Mouse (Mus musculus): Measurements from ENCODE around the gene Wnt5a. TPM values are rescaled to one million over a fixed set of nuclear protein-coding genes. Genes with fewer than 3 reads are reported as not detected.

Gene Wnt5a
- polyA plus RNA-seq, 1 experiment: 1.3 TPM

DNA sequence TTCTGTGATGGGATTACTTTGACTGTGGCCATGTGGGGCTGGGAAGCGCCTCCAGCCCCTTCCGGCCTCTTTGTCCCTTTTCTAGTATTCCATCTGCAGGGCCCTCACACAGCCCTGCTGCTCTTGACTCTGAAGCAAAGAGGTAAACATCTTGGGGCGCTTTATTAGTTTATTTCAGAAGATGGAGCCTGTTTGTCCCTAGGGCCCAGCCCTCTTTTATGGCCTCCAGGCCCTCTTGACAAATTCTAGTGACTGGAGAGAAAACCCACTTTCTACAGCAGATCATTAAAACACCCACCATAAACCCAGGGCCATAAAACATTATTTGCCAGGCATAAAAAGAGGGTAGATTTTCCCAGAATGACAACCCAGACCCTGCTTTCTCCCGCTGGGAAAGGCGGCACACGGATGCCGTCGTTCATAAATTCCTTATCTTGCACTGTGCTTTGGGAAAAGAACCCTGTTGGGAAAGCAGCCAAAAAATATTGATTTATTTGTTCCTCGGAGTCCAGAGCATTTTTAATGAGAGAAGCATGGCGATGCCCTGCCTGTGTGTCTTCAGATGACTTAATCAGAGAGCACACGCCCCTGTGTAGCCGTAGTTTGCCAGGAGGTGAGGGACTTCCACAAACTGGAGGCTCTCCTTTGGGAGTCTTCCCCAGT is 3.2 kb upstream of the Wnt5a start:
- Histone ChIP-seq H3K36me3 (ENCODE audit: control insufficient read depth, insufficient read depth, low read length, poor library complexity, severe bottlenecking) (no peaks in the 10 kb centered on the region), H3K9ac (ENCODE audit: low read depth, poor library complexity, severe bottlenecking) (no peak overlapping the region), H3K27me3 (ENCODE audit: control insufficient read depth, insufficient read depth, low read length, poor library complexity, severe bottlenecking) (peaks cover 23% of the 10 kb centered on the region), H3K27ac (ENCODE audit: insufficient read depth, low read length) (no peak overlapping the region), H3K4me3 (ENCODE audit: low read depth, low read length) (no peak overlapping the region), H3K9me3 (replicated peaks; ENCODE audit: control insufficient read depth, insufficient read depth, low read length, poor library complexity, severe bottlenecking) (no peaks in the 10 kb centered on the region), H3K4me1 (ENCODE audit: control insufficient read depth, insufficient read depth, low read length) (no peaks in the 10 kb centered on the region)
- TF ChIP-seq CTCF (IDR thresholded peaks at IDR 0.05; ENCODE audit: low read depth, low read length): no peak
- TF ChIP-seq POLR2A (IDR thresholded peaks at IDR 0.05; ENCODE audit: insufficient read depth, low read length): no peak
- TF ChIP-seq EP300 (IDR thresholded peaks at IDR 0.05; ENCODE audit: insufficient read depth, low read depth, low read length): no peak

GRCm38 (mm10) chr14:28503276-28503675 is 1.3 kb upstream of the Wnt5a start:
- Histone ChIP-seq H3K9me3 (replicated peaks; ENCODE audit: control insufficient read depth, insufficient read depth, low read length, poor library complexity, severe bottlenecking) (no peaks in the 10 kb centered on the region), H3K27ac (ENCODE audit: insufficient read depth, low read length) (no peak overlapping the region), H3K4me3 (ENCODE audit: low read depth, low read length) (no peak overlapping the region), H3K27me3 (ENCODE audit: control insufficient read depth, insufficient read depth, low read length, poor library complexity, severe bottlenecking) (peaks cover 29% of the 10 kb centered on the region), H3K36me3 (ENCODE audit: control insufficient read depth, insufficient read depth, low read length, poor library complexity, severe bottlenecking) (no peaks in the 10 kb centered on the region), H3K9ac (ENCODE audit: low read depth, poor library complexity, severe bottlenecking) (no peak overlapping the region), H3K4me1 (ENCODE audit: control insufficient read depth, insufficient read depth, low read length) (no peaks in the 10 kb centered on the region)
- TF ChIP-seq CTCF (IDR thresholded peaks at IDR 0.05; ENCODE audit: low read depth, low read length) (no peak), POLR2A (IDR thresholded peaks at IDR 0.05; ENCODE audit: insufficient read depth, low read length) (no peak), EP300 (IDR thresholded peaks at IDR 0.05; ENCODE audit: insufficient read depth, low read depth, low read length) (no peak)

DNA sequence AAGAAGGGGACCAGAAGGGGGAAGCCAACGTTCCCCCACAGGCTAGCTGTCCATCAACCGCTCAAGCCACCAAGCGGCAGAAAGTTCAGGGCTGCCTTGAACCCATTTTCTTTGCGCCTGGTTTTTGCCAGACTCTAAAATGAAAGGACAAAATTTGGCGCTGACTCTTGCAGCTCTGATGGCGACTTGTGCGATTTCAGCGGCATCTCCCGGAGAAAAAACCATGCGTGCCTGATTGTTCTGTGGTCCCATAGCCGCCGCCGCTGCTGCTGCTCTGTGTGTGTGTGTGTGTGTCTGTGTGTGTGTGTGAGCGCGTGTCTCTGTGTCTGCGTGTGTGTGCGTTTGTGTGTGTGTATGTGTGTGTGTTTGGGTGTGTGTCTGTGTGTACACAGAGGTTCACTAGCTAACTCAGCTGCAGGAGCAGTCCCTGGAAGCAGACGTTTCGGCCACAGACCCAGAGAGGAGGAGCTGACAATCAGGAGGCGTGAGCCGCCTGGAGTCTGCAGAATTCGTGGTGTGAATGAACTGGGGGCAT is 568 bp downstream of the Wnt5a start:
- Histone ChIP-seq H3K4me1 (ENCODE audit: control insufficient read depth, insufficient read depth, low read length) (no peaks in the 10 kb centered on the region), H3K27me3 (ENCODE audit: control insufficient read depth, insufficient read depth, low read length, poor library complexity, severe bottlenecking) (peaks cover 39% of the 10 kb centered on the region), H3K36me3 (ENCODE audit: control insufficient read depth, insufficient read depth, low read length, poor library complexity, severe bottlenecking) (no peaks in the 10 kb centered on the region), H3K9ac (ENCODE audit: low read depth, poor library complexity, severe bottlenecking) (peak overlapping the region; percentile 47; the same call in 1 of the 2 replicates), H3K27ac (ENCODE audit: insufficient read depth, low read length) (no peak overlapping the region), H3K4me3 (ENCODE audit: low read depth, low read length) (peak overlapping the region; percentile 48), H3K9me3 (replicated peaks; ENCODE audit: control insufficient read depth, insufficient read depth, low read length, poor library complexity, severe bottlenecking) (no peaks in the 10 kb centered on the region)
- TF ChIP-seq EP300 (IDR thresholded peaks at IDR 0.05; ENCODE audit: insufficient read depth, low read depth, low read length): no peak
- no peak for TF ChIP-seq POLR2A (IDR thresholded peaks at IDR 0.05; ENCODE audit: insufficient read depth, low read length)
- TF ChIP-seq CTCF (IDR thresholded peaks at IDR 0.05; ENCODE audit: low read depth, low read length): no peak

GRCm38 (mm10) chr14:28505586-28506375 is 1.2 kb downstream of the Wnt5a start:
- H3K4me3 ChIP-seq (ENCODE audit: low read depth, low read length): peak overlapping the region; percentile 48
- no peak for TF ChIP-seq EP300 (IDR thresholded peaks at IDR 0.05; ENCODE audit: insufficient read depth, low read depth, low read length)
- TF ChIP-seq CTCF (IDR thresholded peaks at IDR 0.05; ENCODE audit: low read depth, low read length): no peak
- no peak for TF ChIP-seq POLR2A (IDR thresholded peaks at IDR 0.05; ENCODE audit: insufficient read depth, low read length)
- no peak overlapping the region for H3K27ac ChIP-seq (ENCODE audit: insufficient read depth, low read length)
- H3K36me3 ChIP-seq (ENCODE audit: control insufficient read depth, insufficient read depth, low read length, poor library complexity, severe bottlenecking): no peaks in the 10 kb centered on the region
- peaks cover 45% of the 10 kb centered on the region for H3K27me3 ChIP-seq (ENCODE audit: control insufficient read depth, insufficient read depth, low read length, poor library complexity, severe bottlenecking)
- H3K9me3 ChIP-seq (replicated peaks; ENCODE audit: control insufficient read depth, insufficient read depth, low read length, poor library complexity, severe bottlenecking): no peaks in the 10 kb centered on the region
- H3K9ac ChIP-seq (ENCODE audit: low read depth, poor library complexity, severe bottlenecking): no peak overlapping the region
- no peaks in the 10 kb centered on the region for H3K4me1 ChIP-seq (ENCODE audit: control insufficient read depth, insufficient read depth, low read length)

- no peak overlapping the region for H3K27ac ChIP-seq (ENCODE audit: insufficient read depth, low read length)
- TF ChIP-seq EP300 (IDR thresholded peaks at IDR 0.05; ENCODE audit: insufficient read depth, low read depth, low read length): no peak
- TF ChIP-seq POLR2A (IDR thresholded peaks at IDR 0.05; ENCODE audit: insufficient read depth, low read length): no peak
- TF ChIP-seq CTCF (IDR thresholded peaks at IDR 0.05; ENCODE audit: low read depth, low read length): no peak
- peak overlapping the region; percentile 48 for H3K4me3 ChIP-seq (ENCODE audit: low read depth, low read length)
- no peak overlapping the region for H3K9ac ChIP-seq (ENCODE audit: low read depth, poor library complexity, severe bottlenecking)
- H3K27me3 ChIP-seq (ENCODE audit: control insufficient read depth, insufficient read depth, low read length, poor library complexity, severe bottlenecking): peaks cover 50% of the 10 kb centered on the region
- H3K9me3 ChIP-seq (replicated peaks; ENCODE audit: control insufficient read depth, insufficient read depth, low read length, poor library complexity, severe bottlenecking): no peaks in the 10 kb centered on the region
- H3K36me3 ChIP-seq (ENCODE audit: control insufficient read depth, insufficient read depth, low read length, poor library complexity, severe bottlenecking): no peaks in the 10 kb centered on the region
- H3K4me1 ChIP-seq (ENCODE audit: control insufficient read depth, insufficient read depth, low read length): no peaks in the 10 kb centered on the region
Measured at GRCm38 (mm10) chr14:28506376-28506831, 1.9 kb downstream of the Wnt5a start.
